Mouse (Mus musculus) lung, postnatal 36 days (tissue): ENCODE measurements around the gene Oard1.
A peak's percentile ranks its signal among the peaks of the same experiment; 100 is the strongest.

Experiments
- DNase-seq: peaks from one replicate; pipeline ENCODE4 v3.0.0; 2022; ENCODE audit warnings: mixed read lengths

Gene Oard1

DNA sequence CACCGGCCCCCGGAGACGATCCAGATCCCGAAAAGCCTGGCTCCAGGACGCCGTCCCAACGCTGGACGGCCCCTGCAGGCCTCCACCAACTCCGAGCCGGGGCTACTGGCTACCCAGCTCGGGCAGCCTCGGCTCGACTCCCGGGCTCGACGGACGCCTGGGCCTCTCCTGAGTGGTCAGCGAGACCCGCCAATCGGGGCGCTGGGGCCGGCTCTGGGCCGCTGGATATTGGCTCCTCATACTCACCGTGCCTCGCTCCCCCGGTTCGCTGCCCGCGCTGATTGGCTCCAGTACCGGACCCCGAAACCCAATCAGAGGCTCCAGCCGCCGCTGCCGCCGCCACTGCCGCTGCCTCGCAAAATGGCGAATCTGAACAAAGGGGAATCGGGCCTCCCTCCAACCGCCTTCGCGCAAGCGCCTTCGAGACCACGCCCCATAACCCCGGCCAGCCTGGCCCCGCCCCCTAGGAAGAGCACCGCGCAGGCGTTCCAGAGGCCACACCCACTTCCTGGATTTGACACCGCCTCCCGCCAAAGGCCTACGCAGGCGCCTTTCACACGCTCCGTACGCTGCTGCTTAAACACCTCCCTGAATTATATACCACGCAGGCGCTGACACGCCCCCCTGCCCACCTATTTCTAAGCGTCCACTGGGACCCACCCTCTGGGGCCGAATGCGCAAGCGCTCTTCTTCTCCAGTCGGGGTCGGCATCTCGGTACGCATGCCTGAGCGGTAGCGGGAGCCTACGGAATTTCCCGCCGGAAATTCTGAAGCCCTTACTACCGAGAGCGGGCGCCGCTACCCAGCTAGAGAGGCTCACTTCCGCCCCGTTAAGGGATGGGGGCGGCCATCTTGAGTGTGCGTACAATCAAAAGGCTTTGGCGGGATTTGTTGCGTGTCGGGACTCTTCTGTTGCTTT is at the start of gene Oard1, which contains the start of gene Nfya:
Gene Oard1 (plus strand): TSS at position 635 of the 919 bp plus-strand sequence.
Gene Nfya (minus strand): TSS at position 527 of the 919 bp plus-strand sequence.
- DNase-seq = peak; percentile 99

DNA sequence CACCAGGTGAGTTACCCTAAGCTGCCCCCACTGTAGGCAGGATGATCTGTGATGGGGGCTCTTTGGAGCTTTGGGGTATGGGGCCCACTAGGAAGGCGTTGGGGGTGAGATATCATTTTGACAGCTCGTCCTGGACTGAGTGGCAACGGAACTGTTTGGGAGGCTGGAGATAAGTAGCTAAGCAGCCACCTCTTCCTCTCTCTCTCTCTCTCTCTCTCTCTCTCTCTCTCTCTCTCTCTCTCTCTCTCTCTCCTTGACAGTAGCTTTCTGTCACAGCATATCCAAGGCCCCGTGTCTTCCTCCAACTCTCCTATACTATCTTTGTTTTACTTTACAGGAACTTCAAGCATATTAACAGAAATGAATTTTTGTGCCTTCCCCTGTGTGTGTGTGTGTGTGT is 49.4 kb upstream of the Oard1 start:
- no peak for DNase-seq

DNA sequence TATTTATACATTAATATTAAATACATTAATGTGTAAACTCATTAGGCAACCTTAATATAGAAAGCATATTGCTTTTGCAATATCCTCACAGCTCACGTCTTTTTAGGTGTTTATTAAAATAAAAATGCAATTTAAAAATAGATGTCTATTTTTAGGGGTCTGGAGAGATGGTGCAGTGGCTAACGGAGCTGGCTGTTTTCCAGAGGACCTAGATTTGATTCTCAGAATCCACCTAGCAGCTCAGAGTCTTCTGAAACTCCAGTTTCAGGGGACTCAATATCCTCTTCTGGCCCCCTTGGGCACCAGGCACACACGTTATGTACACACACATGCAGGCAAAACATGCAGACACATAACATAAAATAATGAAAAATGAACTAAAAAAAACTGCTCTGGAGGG is 47.5 kb upstream of the Oard1 start:
- no peak for DNase-seq

DNA sequence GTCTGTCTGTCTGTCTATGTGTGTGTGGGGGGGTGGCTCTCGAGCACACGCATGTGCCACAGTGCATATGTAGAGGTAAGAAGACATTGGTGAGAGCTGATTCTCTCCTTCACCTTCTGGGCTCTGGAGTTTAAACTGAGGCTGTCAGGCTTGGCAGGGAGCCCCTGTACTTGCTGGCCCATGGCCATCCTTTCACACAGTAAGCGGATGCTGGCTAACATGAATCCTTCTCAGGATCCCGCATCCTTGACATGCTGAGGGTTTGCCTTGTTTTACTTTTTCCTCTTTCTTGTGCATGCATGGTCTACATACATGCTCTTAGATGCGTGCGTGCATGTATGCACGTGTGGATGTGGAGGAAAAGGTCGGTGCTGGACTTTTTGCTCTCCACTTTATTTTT is 46.8 kb upstream of the Oard1 start:
- peak; percentile 29 for DNase-seq

DNA sequence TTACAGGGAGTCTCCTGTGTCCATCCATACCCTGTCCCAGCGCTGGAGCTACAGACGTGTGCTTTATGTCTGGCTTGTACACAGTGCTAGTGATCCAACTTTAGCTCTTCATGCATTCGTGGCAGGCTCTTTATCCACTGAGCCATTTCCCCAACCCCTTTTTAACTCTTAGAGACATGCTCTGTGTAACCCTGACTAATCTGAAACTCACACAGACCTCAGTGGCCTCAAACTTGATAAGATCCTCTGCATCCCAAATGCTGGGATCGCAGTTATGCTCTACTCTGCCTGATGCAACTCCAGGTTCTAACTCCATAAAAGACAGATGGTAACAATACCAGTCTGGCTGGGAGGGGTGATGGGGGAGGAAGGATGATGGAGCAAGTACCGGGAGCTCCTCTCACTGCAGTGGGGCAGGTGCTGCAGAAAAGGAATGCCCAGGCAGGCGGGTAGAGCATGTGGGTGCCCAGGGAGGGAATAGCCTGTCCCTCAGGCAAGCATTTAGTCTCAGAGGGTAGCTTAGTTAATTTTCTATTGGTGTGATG is 46.3 kb upstream of the Oard1 start:
- no peak for DNase-seq

DNA sequence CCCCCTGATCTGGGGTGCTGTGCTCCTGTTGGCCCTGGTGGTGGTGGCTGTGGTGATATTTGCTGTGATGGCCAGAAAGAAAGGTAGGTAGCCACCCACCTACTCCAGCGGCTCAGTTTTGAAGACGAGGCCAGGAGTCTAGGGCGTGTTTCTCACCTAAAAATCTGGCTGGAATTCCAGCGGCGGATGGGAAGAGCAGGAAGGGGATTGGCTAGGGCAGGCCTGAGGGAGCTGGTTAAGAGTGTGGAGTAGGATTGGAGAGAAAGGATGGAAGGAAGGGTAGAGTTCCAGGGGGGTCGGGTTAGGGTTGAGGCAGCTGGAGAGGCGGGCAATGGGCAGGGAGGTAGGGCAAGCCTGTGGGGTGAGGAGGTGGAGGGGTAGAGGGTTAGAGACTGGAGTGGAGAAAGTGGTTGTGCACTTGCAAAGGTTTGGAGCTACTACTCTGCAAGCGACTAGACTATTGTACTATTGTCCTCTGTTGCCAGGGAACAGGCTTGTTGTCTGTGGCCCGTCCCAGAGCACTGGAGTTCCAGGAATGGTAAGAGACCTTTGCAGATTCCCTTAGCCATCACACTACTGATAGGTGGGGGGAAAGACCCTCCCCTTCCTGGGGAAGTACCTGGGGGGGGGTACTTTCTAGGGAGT is 44.2 kb upstream of the Oard1 start:
- no peak for DNase-seq

DNA sequence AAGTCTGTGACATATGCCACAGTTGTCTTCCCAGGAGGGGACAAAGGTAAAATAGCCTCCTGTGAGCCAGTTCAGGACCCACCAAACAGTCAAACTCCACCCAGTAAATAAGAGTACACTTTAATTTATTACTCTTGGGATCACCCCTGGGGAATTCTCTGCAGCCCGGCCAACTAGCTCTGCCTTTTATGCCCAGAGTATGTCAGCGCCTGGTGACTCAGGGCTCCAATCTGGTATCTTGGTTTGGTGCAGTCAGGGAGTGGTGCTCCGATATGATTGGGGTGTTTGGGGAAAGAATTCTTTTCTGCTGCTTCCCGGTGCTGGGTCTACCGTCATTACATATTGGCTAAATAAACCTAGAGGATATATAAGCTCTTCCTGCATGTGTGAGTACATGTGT is 43.0 kb upstream of the Oard1 start:
- no peak for DNase-seq

DNA sequence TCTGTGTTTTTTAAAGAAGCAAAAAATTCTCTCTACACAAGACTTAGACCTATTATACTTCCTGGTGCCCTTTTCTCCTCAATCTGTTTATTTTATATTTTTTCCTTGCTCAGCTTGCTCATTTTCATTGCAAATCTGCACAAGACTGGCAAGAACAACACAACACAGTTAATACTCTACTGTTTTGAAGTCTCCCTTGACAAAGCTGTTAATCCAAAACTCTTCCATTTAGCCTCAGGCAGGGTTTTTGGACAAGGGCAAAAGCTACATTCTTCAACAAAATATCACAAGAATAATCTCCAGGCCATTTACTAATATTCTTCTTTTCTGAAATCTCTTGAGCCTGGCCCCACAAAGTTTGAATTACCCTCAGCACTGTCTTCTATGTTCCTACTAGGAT is 38.2 kb upstream of the Oard1 start:
- DNase-seq = no peak

DNA sequence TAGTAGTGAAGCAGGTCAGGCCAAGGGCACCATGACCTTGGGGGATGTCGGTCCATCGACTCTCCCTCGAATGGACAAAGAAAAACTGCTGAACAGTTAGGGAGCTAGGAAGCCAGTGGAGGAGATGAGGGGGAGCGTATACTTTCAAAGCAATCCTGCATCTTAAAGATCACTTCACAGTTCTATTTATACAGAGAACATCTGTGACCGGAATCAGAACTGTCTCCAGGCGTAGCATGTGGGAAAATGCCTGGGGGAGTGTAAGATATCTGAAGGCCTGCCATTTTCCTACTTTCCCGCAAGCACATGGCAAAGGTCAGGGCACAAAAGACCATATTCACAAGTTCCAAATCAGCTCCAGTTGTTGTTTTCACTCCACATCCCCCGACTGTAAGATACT is 36.8 kb upstream of the Oard1 start:
- DNase-seq = no peak

DNA sequence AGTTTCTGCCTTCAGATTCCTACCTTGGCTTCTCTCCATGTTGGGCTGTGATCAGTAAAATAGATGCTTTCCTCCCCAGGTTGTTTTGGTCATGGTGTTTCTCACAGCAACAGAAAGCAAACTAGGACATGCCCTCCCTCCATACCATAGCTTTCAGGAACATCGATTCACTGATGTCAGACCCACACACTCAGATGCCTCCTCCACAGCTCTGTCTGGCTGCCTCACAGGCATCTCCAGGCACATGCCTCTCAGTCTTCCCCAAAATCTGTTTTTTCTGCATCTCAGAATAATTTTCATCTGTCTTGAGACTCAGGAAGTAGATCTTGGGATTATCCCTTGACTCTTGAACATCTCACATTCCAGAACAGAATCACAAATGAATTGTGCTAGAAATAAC is 33.7 kb upstream of the Oard1 start:
- no peak for DNase-seq

DNA sequence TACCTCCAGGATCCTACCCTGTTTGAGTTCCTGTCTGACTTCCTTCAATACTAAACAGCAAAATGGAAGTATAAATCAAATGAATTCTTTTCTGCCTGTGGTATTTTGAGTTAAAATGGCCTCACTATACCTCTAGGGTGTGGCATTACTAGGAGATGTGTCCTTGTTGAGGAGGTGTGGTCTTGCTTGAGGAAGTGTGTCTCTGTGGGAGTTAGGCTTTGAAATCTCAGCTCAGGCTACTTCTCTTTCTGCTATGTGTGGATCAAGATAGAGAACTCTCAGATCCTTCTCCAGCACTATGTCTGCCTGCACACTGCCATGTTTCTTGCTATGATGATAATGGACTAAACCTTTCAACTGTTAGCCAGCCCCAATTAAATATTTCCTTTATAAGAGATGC is 30.8 kb upstream of the Oard1 start:
- DNase-seq = no peak

DNA sequence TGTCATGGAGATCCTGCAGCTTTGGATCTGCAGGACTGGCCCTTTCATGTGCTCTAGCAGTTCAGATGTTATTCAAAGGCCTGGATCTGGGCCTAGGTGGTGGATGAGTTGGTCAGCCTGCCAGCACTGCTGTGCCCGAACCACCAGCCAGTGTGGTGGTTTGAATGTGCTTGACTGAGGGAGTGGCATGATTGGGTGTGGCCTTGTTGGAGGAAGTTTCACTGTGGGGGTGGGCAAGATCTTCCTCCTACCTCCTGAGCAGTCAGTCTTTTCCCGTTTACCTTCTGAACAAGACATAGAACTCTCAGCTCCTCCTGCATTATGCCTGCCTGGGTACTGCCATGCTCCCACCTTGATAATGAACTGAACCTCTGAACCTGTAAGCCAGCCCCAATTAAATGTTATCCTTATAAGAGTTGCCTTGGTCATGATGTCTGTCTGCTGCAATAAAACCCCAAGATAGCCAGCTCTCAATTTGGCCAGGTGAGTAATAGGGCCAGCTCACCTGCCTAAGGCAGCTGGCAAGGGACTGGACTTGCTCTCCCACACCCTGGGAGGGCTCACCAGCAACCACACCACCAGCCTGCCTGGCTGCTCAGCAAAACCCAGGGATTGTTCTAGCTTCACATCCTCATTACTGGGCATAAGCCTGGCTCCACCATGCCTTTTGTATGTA is 23.9 kb upstream of the Oard1 start:
- peak; percentile 7 for DNase-seq

DNA sequence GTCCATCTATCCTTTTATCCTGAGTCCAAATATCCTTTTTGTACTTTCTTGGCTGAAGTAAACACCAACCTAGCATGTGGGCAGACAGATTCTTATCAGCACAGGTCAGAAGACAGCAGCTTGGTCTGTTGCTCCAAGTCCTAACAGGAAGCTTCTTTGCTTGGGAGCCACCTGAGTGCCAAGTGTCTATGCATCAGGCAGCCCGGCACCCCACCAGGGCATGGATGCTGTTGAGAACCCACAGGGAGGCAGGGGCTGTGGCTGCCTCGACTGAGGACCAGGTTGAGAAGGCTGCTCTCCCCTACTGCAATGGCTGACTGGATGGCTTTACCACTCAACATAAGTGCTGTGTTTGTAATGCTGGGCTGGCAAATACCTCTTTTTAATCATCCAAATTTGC is 21.1 kb upstream of the Oard1 start:
- no peak for DNase-seq

DNA sequence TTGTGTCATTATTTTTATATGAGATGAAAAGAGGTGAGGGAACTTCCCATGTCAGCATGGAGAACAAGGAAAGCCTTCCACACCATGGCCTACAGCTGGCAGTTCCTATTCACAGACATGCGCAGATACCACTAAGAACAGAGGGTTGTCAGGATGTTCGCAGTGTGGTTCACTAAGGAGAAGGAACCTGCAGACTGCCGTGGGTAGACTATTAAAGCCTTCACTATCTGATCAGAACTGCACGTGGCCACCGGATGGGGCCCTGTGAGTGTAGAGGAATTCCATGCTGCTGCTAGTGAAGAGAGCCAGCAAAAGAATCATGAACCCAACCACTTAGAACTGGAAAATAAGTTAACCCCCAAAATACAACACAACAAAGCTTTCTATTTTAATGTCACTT is 20.4 kb upstream of the Oard1 start:
- no peak for DNase-seq

DNA sequence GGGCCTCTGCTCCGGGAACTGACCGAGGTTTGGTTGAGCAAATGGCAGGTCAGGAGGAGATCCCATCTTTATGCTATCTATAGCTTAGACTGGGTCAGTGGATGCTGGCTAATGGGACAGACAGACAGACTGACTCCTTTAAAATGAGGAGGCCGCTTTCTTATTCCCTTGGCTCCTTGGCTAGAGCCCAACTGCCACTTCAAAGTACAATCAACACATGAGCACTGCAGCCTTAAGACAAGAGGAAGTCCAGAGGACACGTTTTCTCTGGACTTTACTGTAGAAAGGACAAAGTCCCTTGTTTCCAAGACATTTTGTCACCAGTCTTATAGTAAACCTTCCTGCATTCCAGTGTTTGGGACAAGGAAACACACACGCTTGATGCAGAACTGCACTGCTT is 18.4 kb upstream of the Oard1 start:
- DNase-seq = no peak

DNA sequence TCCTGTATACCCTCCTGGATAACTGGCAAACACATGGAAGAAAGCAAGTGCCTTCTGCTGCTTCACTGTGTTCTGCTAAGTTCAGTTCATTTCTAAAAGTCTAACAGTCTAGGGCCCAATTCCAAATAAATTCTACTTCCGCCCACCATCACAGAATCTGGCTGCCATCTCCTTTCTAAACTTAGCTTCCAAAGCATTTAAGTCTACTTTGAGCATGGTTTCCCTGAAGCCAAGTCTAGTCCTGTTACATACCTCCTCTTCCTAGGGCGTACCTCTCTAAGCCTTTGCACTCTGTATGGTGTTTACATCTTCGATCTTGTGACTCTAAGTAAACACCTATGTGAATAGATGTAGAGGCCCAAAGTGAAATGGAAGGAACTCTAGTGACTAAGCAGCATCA is 17.2 kb upstream of the Oard1 start:
- DNase-seq = no peak

DNA sequence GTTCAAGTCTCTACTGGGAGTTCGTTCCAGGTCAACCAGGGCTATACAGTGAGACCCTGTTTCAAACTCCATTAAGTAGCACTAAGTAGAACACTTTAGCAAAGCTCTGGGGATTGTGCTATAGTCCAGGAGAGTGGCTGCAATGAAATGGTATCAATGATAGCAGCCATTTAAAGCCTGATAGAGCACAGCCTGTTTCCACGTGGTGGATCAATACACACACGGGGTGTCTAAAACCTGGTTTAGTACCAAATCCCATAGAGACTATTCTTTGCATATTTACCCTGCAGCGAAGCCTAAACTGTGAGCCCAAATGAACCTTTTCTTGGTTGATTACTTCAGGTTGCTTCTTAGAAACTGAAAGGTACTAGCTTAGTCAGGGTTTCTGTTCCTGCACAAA is 8.1 kb upstream of the Oard1 start:
- DNase-seq = no peak

DNA sequence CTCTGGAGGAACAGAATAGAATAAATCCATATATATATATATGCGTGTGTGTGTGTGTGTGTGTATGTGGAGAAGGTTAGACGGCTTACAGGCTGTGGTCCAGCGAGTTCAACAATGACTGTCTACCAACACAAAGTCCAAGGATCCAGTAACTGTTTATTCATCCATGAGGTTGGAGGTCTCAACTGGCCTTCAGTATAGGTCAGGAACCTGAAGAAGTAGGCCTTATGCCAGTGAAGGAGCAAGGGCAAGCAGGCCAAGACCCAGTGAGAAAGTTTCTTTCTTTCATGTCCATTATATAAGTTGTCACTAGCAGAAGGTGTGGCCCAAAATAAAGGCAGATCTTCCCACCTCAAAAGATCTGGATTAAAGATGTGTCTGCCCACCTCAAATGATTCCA is 7.1 kb upstream of the Oard1 start:
- no peak for DNase-seq

DNA sequence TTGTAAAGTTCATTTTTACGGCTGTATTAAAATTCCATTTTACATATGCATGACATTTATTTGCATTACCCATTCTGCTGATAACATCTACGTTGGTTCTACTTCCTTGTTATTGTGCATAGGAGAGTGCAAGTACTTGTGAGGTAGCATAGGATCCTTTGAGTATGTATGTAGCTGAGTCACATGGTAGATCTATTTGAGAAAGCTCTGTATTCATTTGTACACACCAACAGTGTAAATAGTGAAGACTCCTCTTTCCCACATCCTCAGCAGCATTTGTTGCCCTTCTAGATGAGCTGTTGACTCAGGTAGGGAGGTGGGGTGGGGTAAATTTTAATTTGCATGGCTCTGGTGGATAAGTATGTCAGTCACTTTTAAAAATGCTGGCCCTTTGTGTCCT is 6.0 kb upstream of the Oard1 start:
- no peak for DNase-seq

DNA sequence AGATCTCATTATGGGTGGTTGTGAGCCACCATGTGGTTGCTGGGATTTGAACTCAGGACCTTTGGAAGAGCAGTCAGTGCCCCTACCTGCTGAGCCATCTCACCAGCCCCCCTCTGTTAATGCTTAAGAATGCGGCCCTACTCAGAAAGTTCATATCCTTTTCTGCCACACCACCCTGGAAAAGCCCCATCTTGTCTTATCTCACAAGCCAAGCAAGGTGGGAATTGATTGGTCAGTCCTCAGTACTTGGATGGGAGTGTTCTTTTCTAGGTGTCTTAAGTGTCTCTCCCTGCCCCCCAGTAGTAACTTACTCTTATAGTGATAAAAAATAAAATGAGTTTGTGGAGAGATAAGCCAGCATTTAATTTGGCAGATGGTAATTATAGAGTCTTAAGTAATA is 5.1 kb upstream of the Oard1 start:
- no peak for DNase-seq

DNA sequence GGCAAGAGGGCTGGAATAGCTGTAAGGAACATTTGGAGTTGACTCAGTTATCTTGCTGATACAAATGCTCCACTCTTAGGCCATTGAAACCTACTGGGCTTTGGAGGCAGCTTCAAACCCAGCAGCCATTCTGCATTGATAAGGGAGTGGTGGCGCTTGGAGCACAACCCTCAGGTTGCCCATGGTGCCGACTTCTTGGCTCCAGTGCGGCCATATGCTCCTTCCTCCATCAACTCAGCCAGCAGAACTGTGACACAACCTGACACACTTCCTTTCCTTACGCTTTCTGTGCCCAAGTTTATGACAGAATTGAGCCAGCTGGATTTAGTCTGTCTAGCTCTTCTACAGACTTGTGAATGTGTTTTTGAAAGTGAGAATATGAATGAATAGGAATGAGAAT is 2.7 kb upstream of the Oard1 start:
- DNase-seq = no peak

DNA sequence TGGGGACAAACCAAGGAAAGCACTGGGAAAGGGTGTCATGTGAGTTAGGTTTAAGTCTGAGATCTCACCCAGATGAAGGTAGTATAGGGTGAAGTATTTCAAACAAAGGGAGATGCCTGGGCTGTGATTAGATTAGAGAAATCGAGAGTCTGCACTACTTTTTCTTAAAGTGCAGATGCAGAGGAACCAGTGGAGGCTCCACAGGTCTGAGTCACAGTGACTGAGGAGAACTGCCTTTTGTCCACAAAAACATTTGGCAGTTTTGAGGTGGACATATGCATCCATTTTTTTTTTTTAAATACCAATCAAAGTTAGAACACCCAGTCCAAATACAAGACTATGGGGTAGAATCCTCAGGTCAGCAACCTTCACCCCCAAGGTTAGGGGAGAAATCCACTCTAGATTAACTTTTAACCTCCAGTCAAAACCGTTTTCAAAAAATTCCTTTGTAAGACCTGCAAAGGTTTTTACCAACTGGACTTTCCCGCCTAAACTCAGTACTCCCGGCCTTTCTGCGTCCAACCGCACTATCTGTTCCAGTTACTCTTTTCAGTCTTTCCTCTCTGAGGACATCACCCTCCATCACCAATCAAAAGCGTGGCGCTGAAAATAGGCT is 1.8 kb upstream of the Oard1 start:
- DNase-seq = no peak
